Mouse (Mus musculus) right cerebral cortex, postnatal 36 days (tissue): ENCODE data around the gene Flvcr2.

Source experiments
- DNase-seq, 2 experiments: peaks; one replicate each; pipeline ENCODE4 v3.0.0; 2022; ENCODE audit warnings: low spot score in 2 of 2, mixed read lengths in 1 of 2

Gene Flvcr2

GRCm38 (mm10) chr12:85859111-85859510, 112.8 kb downstream of the Flvcr2 start:
- no peak for DNase-seq

- DNase-seq: no peak
These were observed 113.3 kb downstream of the Flvcr2 start for GRCm38 (mm10) chr12:85859511-85860189.

GRCm38 (mm10) chr12:85862514-85862913, 116.2 kb downstream of the Flvcr2 start:
- no peak for DNase-seq
